Mouse (Mus musculus) brain, embryonic 14.5 days (tissue): ENCODE data around the gene Nectin4. TPM values are rescaled to one million over a fixed set of nuclear protein-coding genes. Genes with fewer than 3 reads are reported as not detected.

Source experiments
- DNase-seq: peaks from one replicate; pipeline ENCODE4 v3.0.0-alpha.2; 2011; ENCODE audit warnings: low read depth
- CTCF ChIP-seq: fragments of 200-500 bp; IDR thresholded peaks from 2 replicates; pipeline ENCODE4 v1.5.1; 2012; ENCODE audit warnings: inconsistent platforms, mild to moderate bottlenecking, moderate library complexity, borderline replicate concordance; ENCODE audit not compliant: insufficient read depth, insufficient read length; ENCODE audit errors: extremely low read depth
- POLR2A ChIP-seq: fragments of 200-500 bp; IDR thresholded peaks from 2 replicates; pipeline ENCODE4 v1.6.1; 2012; ENCODE audit warnings: mild to moderate bottlenecking, inconsistent platforms, borderline replicate concordance; ENCODE audit not compliant: poor library complexity, insufficient read depth, insufficient read length, severe bottlenecking; ENCODE audit errors: extremely low read depth
- polyA plus RNA-seq: library from polyadenylated mRNA; depleted of rRNA; stranded (reverse); fragments of >200 nt; gene quantifications from 2 replicates; pipeline ENCODE4 v1.2.3, GENCODE M21; 2012

Gene Nectin4
- polyA plus RNA-seq, 1 experiment: 2.8 TPM

DNA sequence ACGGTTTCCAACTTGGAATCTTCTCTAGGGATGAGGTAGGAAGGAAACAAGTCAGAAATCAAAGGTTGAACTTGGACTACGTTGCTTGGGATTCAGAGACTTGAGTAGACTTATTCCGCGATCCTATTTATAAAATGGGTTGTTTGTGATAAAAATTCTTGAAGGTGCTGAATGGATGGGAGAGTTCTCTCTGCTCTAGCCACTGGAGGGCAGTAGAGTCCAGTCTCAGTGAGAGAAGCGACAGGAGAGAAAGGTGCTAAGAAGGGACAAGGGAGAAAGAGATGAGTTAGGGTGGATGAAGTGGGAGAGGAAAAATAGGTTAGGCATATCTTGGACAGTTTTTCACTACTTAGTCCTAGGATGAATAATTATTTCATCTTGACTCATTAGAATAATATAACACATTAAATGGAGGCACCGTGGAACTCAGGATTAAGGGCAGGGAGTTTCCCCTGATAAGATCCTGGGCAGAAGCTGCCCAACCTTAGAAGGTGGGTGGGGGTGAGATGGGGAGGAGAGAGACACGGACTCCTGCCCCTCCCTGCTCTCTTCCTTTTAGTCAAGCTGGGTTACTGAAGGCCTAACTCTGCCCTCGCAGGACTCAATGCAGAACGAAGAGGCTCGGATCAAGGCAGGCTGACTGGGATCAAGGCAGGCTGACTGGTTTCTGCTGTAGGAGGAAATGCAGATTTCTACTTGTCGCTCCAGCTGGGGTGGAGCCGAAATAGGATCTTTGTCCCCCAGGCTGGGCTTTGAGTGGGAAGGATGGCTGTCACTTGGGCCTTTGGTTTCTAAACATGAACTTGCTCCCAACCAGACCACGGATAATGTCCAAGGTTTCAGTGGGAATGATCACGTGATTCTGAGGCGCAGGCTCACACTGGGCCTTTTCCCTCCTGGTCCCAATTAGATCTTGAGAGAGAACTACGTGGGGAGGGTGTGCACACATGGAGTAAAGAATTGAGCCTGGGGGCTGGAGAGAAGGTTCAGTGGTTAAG is 8.5 kb upstream of the Nectin4 start:
- peak; percentile 92 for DNase-seq
- TF ChIP-seq POLR2A (no peak), CTCF (peak; percentile 80; the same call in 1 of the 2 replicates)

DNA sequence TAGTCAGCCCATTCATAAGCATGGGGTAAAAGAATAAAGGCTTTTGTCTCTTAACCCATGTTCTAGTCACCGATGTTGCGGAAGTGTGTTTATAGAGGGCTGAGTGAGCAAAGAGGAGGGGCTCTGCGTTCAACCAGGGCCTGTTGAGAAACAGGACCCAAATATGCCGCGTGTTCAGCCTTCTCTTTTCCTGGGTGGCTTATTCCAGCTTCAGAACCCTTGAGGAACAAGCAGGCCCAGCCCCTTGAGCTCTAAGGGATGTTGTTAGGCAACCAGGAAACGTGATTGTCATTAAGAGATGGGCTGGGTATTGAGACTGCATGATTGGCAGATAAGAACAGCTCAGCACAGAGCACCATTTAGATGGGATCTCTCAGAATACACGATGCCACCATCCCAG is 4.0 kb upstream of the Nectin4 start:
- peak; percentile 22 for DNase-seq
- TF ChIP-seq POLR2A: no peak
- TF ChIP-seq CTCF: no peak

DNA sequence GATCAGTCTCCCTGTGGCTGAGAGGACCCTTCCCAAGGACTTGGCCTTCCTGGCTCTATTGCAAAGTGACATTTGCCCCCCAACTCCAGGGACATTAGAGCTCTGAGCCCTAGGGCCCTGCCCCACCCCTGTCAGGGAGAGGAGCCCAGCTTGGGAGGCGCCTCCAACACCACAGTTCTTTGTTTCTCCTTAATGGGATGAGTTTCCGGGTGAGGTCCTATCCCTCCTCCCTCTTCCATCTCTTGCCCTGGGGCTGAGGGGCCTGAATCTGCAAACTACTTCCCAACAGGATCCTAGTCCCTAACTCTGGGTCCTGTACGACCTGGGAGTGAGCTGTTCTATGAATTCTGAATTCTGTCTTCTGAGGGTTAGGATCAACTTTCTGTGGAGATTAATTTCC is 3.0 kb downstream of the Nectin4 start:
- TF ChIP-seq CTCF: no peak
- no peak for TF ChIP-seq POLR2A

DNA sequence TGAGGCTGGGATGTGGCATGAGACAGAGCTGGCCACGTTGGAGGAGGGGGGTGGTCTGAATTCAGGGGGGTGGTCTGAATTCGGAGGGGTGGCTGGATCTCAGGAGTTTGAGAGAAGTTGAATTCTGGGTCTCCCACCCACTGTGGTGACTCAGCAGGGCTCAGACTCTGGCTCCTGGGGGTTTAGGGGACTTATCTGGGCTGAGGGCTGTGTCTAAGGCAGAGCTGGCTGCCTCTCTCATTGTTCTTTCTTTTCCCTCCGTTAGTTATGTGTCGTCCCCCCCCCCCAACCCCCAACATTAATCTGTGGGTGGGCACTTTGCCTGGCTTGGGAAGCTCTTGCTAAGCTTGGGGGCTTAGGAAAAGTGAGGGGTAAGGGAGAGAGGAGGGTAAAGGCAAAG is 4.0 kb downstream of the Nectin4 start:
- TF ChIP-seq POLR2A (no peak), CTCF (no peak)
- no peak for DNase-seq

More for the DNA sequence above, 3.0 kb downstream of the Nectin4 start:
- no peak for DNase-seq

DNA sequence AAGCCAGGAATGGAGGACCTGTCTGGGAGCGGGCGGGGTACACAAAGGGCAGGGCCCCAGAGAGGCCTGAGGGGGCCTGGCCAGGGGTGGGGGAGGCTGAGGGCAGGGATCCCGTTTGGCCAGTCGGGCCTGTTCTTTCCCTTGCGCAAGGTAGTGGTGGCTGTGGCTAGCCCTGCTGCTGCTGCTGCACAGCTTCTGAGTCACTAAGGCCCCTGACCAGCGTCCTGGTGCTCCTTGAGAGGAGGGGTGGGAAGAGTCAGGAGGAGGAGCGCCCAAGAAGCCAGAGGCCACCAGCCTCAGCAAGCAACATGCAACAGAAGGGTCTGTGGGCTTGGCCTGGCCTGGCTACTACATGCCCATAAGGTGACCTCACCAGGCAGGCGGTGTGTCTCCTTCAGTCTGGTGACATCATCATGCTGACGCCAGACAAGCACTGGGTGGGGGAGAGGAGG is 5.8 kb downstream of the Nectin4 start:
- no peak for DNase-seq
- TF ChIP-seq POLR2A (no peak), CTCF (no peak)

- DNase-seq: no peak
- TF ChIP-seq CTCF (no peak), POLR2A (no peak)
Measured at GRCm38 (mm10) chr1:171378298-171378697, 8.4 kb downstream of the Nectin4 start.

GRCm38 (mm10) chr1:171379935-171380599 is 10.2 kb downstream of the Nectin4 start:
- TF ChIP-seq CTCF (peak; percentile 78), POLR2A (no peak)
- DNase-seq: peak; percentile 91

- no peak for DNase-seq
- TF ChIP-seq POLR2A (no peak), CTCF (no peak)
Measured at GRCm38 (mm10) chr1:171382096-171382620, 12.3 kb downstream of the Nectin4 start.

DNA sequence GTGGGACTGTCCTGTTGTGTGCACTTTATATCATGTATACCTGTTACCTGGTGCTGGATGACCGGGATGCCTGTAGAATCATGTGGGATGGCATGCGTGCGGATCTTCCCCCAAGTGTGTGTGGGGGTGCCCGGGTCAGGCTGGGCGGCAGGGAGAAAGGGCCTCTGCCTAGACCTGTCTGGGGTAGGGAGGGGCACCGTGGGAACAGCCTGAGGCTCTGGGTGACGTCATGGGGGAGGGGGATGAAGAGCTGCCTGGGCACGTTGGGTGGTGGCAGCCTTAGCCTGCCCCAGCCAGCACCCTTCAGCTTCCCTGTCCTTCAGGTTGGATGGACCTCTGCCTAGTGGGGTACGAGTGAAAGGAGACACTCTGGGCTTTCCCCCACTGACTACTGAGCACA is 14.5 kb downstream of the Nectin4 start:
- DNase-seq: no peak
- TF ChIP-seq CTCF: no peak
- TF ChIP-seq POLR2A: no peak

DNA sequence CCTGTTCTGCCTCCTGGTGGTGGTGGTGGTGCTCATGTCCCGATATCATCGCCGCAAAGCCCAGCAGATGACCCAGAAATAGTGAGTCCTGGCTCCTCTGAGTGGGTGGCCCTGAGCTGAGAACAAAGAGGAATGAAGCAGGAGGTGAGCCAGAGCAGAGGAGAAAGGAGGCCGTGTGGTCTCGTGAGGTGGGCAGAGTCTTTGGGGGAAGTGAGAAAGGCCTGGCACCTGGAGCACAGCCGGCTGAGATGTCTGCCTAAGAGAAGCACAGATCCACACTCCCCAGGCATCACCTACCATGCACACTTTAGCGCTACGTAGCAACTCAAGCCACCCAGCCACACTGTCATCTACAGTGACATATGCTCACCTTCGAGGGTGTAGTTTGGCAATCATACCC is 15.3 kb downstream of the Nectin4 start:
- no peak for DNase-seq
- TF ChIP-seq CTCF (no peak), POLR2A (no peak)

GRCm38 (mm10) chr1:171387099-171387498 is 17.2 kb downstream of the Nectin4 start:
- TF ChIP-seq POLR2A: no peak
- TF ChIP-seq CTCF: peak; percentile 59; the same call in 1 of the 2 replicates

More at GRCm38 (mm10) chr1:171387099-171387498, 17.2 kb downstream of the Nectin4 start:
- peak; percentile 49 for DNase-seq
